Mouse (Mus musculus): ENCODE results near the gene Lin37.
A peak's percentile ranks its signal among the peaks of the same experiment; 100 is the strongest.

The Lin37 gene

DNA sequence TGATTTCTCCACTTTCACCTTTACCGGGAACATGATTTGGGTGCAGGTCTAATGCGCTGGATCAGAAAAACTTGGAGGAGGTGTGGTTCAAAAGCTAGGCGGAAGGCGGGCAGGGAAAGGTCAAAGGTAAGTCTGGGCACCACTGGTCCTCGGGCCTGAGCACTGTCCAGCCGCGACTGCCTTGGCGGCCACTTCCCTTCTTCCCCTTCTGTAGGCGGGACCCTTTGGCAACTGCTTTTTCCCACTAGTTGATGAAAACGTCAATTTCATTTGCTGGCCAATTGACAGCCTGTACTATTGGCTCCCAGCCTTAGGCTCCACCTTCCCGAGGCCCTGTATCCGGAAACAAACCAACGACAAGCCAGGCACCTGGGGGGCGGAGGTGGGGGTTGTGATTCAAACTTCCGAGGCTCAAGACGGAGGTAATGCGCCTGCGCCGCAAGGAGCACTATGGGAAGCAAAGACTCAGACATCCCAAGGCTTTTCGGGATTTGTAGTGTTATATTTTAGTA is at the start of gene Lin37:
Gene Lin37, minus strand, starts transcription at position 396 of the 512 bp plus-strand sequence.
- peak; percentile 99 for DNase-seq

DNA sequence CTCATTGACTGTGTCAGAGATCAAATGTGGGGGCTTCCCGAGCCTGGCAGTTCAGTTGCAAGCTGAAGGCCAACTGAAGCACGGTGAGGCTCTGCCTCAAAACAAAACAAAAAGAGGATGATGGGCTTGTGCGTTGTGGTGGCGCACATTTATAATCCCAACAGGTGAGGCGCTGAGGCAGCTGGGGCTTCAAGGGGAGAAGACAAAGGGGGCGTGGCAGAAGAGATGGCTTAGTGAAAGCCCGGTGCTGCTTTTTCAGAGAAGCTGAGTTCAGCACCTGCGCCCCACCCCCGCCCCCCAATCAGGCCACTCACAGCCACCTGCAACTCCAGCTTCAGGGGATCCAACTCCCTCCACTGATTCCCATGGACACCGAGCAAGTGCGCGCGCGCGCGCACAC is 48.8 kb upstream of the Lin37 start:
- no peak for DNase-seq

DNA sequence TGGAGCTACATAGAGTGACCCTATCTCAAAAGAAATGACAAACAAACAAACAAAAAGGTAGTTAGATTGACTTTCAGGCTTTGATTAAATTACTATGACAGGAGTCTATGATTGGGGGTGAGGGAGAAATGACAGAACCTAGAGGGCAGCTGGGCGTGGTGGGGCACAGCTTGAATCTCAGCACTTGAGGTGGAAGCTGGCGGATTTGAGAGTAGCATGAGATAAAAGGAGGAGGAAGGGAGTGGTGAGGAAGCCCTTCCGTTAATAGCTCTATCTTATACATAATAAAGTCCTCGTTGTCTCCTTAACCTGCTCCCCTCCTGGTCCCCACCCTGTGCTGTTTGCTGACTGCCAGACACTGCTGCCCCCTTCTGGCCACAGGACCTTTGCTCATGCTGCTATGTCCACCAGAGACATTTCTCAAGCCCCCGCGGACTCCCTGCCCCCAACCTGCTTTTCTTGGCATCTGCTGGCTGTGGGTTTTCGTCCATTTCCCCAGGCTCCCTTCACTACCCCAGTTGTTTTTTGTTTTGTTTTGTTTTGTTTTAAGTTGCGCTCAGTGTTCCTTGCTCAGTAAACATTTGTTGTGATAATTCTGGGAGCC is 48.2 kb upstream of the Lin37 start:
- peak; percentile 73 to 83 for DNase-seq

DNA sequence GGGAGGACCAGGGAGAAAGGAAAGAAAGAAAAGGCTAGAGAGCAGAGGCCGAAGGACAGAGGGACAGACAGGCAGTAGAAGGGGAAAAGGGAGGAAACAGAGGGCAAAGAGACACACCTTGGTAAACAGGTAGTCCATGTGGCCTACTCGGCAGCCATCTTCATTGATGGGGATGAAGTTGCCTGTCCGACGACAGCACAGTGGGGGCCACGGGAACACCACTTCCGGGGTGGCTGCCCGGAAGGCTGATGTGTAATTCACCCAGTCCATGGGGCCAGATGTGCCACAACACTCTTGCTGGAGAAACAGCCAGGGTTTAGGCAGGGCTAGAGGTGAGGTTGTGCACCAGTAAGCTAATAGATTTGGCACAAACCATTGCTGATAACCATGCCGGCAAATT is 45.3 kb upstream of the Lin37 start:
- no peak for DNase-seq

DNA sequence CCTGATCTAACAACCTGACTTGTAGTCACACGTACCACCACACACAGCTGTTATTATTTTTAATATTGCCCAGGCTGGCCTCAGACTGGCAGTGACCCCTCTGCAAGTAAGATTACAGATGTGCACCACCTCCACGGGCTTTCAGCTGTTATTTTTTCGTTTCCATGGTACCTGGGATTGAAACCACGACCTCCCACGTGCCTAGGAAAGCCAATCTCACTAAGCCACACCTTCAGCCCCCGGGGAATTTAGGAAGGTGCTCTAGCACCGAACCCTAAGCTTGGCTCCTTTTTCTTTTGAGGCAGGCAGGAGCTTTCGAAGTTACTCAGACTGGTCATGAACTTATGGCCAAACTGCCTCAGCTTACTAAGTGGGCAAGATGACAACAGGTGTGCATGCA is 44.8 kb upstream of the Lin37 start:
- no peak for DNase-seq

DNA sequence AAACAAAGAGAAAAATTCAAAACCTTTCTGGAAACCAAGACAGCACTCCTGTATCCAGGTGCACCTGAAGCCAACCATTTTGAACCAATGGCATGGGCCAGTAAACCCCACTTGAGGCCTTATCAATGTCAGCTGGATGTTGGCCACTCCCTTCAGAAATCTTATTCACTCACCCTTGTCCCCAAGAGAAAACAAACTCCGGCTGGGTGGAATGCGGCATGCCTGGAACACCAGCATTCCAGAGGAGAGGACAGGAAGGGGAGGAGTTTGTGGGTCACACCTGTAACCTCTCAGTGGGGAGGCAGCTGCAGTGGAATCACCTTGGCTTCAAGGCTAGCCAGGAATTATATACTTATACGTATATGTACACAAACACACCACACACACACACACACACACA is 42.9 kb upstream of the Lin37 start:
- DNase-seq = peak; percentile 92 to 94

DNA sequence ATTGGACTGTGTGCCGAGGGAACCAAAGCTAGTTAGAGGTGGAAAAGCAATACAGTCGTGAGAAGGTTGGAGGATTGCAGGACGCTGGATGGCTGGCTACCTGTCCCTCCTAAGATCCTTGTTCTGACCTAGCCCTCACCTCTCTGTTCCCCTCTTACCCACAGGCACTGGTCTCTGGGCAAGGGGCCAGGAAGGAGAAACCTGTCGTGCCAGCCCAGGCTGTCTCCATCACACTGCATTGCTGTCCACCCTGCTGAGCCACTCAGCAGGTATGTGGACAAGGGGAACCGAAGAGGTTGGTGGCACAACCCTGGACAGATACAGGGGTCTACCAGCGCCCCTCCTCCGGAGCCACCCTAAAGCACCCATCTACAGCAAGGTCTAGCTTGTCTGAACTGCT is 41.0 kb upstream of the Lin37 start:
- peak; percentile 88 to 93 for DNase-seq

DNA sequence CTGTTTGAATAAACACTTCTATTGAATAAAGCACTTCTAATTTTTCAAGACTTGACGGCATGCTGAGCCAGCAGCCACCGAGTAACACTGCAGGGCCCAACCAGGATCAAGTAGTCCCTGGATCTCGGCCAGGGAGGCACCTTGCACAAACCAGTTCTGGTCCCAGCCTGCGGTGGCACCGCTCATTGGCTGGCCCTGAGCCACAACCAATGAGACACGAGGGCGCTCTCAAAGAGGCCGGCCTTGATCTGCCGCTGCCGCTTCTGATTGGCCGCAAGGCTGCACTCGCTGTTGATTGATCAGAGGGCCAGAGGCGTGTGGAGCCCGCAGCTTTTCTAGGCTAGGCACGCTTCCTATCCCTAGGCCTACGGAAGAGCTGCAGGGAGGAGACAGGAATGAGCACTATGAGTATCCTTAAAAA is 40.3 kb upstream of the Lin37 start:
- DNase-seq = peak; percentile 98

DNA sequence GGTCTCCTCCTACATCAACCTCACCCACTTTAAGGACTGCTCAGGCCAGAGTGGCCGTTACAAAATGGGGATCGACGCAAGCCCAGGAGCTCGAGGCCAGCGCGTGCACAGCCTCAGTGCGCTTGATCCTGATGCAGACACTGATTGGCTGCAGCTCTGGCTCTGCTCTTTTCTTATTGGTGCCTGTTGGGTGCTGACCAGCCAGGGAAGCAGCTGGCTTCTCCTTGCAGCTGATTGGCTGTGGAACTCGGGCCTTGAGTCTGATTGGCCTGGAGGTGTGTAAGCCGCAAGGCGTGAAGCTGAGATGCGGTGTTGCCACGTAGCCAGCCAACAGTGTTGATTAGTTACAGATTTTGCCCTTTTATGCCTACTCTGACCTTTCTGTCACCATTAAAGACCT is 39.1 kb upstream of the Lin37 start, which contains the start of gene Zbtb32:
Gene Zbtb32, minus strand, starts transcription at position 124 of the 400 bp plus-strand sequence.
- DNase-seq = no peak

DNA sequence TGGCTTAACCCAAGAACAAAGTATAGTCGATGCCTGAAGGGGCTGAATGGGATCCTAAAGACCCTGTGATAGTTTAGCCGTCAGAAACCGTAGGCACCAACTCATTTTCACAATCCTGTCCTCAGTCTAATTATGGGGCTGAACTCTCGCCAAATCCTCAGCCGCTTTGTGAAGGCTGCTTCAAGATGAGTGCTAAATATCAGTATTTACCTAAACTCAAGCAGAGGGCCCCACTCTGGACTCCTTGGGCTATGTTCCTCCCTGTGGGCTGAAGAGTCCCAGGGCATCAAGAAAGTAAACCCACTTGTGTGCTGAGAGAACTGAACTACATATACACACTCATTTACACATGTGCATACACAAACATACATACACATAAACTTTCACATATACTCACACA is 37.2 kb upstream of the Lin37 start:
- DNase-seq = peak; percentile 54 to 61

DNA sequence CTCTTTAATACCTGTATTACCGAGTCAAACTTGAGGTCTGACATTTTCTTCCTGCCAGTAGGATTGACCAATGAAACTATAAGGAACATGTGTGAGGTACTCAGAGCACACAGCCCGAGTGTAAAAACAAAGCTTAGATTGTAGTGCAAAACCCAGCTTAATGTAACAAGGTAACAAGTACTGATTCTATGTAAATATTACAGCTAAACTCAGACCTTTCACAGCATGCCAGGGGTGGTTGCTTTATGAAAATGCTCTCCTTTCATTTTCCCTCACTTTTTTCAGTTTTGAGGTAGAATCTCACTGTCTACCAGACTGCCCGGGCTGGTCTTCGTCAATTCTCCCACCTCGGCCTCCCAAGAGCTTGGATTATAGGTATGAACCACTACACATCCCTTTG is 36.5 kb upstream of the Lin37 start:
- no peak for DNase-seq

DNA sequence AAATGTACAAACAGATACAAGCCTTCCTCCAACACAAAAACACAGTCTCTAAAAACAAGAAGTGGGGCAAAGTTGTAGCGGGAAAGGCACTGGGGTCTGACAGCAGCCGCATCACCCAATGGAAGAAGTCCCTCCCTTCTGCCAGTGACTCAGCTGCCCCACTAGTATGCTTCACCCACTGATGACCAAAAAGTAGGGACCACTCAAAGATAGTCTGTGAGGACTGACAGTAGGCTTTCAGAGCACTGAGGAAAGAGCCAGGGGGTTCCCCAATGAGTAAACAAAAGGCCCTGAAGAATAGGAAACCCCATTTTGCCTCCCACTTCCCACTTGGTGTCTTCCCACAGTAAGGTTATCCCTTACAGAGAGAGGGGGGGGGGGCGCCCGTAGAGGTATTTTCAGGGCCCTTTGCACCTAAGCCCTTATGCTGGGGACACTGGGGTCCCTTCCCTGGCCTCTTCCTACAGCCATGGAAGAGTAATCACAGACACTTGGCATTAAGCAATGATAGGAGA is 34.9 kb upstream of the Lin37 start:
- DNase-seq = no peak

DNA sequence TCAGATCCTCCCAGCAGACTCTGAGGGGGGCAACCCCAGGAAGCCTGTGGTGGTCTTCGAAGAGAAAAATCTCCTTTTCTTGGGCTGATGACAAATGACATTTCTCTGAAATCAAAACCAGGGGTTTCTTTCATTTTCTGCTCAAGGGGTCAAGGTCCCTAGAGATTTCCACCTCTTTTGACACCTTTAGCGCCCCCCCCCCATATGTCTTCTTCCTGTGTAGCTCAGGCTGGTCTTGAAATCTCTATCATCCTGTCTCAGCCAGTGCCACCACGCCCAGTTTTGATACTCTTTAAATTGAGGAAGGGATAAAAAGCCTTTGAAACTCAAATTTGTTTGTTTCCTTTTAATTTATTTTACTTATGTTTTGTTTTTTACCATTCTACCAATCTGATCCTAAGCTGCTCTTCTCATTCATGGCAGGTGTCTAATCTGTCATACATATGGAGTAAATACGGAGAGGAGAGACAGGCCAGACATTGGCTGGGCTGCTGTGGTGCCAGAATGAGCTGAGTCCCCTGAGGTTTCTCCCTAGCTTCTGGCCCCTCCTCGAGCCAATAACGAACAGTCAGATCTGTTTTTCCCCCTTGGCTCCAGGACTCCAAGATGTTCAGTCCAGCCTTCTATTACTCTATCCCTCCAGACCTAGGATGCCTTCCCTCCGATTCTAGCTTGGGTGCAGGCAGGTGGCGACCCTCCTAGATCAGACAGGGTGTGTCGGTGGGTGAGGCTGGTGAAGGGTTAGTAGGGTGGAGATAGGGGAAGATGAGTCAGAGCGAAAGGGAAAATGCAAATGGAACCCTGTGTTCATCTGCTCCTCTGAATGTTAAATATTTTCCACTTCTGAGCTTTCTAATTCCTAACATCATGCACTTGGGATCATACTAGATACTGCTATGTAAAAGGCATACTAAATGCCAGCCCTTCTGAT is 34.2 kb upstream of the Lin37 start:
- no peak for DNase-seq

DNA sequence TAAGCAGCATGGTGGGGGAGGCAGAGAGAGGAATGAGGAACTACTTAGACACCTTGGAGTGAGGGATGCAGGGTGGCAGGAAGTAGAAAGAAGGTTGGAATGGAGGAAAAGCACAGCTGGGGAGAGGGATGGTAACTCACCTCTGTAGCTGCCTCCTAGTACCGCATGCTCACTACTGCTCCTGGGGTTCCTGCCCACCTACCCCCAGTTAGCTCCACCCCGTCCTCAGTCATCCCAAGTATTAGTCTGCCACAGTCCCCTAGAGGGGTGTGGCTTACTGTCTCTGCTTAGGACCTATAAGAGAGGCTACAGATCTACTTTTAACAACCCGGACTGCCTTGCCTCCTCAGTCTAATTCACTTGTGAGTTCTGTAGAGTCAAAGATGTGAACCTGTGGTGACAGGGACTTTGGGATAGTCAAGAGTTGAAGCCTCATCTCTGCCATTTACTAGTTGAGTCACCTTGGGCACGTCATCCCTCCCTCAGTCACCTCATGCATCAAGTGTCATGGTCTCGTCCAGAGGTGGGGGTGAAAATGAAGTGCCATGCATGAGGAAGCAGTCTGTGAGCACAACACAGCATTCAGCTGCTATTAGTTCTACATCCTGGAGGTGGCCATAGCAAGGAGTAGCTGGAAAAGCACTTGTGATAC is 33.3 kb upstream of the Lin37 start:
- no peak for DNase-seq

DNA sequence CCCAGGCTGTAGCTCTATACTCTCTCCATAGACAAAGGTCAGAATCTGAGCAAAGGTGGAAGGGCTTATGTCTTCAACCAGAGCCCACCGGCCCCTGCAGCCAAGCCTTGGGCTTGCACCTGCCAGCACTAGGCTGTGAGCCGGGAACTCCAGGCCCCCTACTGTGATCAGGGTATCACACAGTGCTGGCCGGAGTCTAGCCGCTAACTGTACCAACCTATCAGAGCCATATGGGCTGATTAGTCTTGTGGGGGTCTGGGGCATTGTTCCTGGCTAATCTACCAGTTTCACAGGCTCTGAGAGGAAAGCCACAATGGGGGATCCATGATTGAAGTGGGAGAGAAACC is 31.9 kb upstream of the Lin37 start:
- DNase-seq = no peak

DNA sequence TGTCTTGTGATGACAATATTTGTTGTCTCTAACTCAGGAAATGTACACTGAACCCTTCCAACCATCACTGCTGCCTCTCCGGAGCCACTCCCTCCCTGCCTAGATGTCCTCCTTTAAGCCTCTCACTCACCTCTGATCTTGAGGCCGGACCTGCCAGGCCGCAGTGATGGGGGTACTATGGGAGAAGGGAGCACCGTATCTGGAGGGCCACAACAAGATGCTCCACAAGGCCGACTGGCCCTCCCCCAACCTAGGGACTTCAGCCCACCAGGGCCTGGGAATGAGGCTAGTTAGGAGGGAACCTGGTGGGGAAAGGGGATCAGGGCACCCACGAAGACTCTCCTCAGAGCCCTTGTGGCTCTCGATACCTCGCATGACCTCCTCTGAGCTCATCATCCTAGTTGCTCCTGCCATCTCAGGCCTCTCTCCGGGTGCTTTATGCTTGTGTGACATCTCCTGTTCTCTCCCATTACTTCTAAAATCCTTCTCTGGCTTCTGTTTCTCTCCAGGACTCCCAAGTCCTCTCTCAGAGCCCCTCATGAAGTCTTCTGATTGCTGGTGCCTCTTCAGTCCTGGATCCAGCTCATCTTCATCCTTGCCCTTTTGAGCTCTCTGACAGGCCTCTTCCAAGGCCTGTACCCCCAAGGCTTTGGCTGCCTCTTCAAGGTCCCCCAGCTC is 31.4 kb upstream of the Lin37 start:
- DNase-seq = no peak

DNA sequence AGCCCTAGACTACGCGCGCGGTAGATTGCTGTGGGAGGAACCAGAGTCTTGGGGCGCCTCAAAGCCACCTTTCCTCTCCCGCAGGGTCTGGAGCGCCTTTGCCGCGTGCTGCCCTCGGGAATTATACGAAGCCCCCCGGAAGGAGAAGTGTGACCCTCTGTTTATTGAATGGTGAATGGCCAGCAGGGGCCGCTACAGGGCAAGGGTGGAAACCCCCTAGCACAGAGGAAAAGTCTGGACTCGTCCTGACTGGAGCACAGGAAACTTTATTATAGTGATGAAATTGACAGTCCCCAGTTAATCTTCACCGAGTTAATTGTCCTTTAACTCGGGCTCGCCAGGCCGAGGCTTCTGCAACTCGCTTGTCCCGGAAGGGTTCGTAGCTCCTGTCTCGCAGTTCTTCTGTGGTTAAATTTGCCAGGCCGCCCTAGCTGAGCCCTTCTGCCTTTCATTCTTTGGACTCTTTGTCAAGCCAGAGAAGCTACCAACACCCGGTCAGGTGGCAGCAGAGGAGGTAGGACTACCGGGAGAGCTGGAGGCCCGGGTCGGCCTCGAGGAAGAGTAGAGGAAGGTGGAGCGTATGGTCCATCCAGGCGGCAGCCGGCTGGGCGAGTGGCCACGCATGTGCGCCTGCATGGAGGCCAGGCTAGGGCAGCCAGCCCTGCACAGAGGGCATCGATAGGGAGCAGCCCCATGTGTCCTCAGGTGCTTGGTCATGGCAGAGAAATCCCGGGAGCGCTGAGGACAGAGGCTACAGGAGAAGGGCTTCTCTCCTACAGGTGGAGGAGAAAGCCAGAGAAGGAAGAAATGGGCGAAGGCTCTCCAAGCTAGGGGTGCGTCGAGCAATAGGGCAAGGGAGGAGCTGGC is 30.0 kb upstream of the Lin37 start:
- peak; percentile 86 to 87 for DNase-seq

DNA sequence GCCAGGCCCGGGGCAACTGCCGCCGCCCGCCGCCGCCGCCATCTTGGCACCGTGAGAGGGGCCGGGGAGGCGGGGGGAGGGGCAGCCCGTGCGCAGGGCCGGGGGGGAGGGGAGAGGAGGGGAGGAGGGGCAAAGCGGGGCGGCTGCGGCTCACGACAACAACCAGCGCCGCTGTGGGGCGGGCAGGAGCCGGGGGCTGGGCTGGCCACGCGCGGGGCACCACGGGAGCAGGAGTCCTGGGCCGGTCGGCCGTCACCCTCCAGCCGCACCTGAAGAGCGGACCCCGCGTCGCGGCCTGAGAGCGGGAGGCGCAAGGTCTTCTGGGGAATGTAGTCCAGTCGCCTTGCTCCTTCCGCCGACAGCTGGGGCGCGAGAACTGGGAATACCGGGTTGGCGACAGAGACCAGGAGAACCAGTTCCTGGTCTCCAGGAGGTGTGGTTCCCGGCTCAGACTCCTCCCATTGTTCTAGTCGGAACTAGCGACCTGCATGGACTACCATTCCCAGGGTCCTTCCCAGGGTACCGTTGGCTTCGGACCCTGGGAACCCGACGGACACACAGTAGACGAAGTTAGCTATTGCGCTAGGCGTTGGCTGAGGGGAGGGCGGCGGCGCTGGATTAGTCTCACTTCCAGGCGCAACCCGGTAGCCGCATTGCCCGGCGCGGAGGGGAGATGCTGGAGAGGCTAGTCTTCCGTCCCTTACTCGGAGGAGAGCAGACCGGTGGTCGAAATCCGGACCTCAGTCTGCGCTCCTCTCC is 29.2 kb upstream of the Lin37 start, which contains the start of gene Kmt2b:
Gene Kmt2b, minus strand, starts transcription at position 51 of the 759 bp plus-strand sequence.
- peak; percentile 99 for DNase-seq

DNA sequence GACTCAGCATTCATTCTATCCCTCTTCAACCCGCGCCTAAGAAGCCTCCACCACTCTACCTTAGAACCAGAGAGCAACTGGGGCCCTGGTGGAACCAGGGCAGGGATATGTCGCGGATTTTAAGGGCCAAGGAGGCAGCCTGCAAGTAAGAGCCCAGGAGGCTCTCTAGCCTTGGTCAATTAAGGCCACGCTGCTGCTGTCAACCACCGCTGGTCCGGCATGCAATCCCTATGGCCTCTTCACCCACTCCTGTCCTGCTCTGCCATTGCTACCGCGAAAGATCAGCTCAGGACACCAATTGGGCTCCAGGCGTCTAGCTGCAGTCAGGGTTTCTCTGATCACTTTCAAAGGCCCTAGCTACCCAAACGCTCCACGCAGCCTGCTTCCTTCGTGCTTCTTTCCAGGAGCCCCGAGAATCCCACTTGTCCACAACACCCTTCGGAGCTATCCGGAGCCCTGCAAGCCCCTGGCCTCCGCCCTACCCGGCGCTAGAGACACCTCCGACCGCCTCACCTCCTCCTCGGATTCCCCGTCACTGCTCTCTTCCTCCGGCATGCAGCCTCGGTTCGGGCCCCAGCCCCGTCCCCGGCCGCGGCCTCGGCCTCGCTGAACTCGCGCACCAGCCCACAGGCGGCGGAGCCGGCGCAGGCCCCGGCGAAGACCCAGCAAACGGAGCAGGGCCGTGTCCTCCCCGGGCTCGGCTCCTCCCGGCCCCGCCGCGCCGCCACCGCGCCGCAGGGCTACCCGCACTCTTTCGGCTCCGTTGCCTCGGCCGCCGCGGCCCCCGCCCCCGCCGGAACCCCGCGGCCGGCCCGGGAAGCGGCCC is 28.4 kb upstream of the Lin37 start:
- peak; percentile 37 to 53 for DNase-seq

Measured in lung, adult 18-20 months (tissue).